Mouse (Mus musculus) kidney, postnatal 4 days (tissue): ENCODE data around the gene Sema6c.
"Not testable (repeated sequence)": the region's sequence is repeated elsewhere in the genome, so short reads cannot be mapped to it uniquely, and the experiment has no call there.

Experiments
- DNase-seq, 2 experiments: peaks; one replicate each; pipeline ENCODE4 v3.0.0; 2021; ENCODE audit warnings: mixed read lengths in 2 of 2

Sema6c gene

DNA sequence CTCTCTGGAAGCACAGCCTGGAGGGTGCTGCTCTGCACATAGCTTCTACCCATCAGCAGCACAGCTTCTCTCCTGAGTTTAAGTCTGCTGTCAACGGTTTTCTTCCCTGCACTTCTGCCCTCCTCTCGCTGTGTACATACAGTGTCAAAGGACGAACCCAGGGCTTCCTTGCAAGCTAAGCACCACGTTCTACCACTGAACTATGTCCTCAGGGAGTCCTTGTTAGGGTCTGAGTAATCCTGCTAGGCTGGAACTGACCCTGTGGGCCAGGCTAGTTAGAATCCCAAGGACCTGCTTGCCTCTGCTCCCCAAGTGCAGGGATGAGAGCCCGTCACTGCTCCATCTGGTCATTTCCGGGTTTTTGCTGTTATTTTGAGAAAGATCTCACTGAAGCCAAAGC, 26.6 kb downstream of the Sema6c start:
- no peak for DNase-seq

DNA sequence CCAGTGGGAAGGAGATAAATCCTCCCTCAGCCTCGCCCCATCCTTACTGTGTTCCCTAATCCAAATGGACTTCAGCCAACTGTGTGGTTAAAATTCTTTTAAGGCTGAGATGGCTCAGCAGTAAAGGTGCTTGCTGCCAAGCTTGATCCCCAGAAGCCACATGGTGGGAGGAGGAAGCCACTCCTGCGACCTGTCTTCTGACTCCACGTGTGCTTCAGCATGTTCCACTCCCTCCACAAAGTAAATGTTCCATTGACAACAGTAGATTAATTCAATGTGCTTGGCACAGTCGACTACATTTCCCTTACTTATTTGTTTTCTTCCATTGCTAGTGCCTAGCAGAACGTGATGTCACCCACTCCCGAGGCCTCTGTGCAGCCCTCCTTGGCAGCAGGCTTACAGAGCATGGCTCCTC, 34.5 kb downstream of the Sema6c start:
- DNase-seq, result no peak

DNA sequence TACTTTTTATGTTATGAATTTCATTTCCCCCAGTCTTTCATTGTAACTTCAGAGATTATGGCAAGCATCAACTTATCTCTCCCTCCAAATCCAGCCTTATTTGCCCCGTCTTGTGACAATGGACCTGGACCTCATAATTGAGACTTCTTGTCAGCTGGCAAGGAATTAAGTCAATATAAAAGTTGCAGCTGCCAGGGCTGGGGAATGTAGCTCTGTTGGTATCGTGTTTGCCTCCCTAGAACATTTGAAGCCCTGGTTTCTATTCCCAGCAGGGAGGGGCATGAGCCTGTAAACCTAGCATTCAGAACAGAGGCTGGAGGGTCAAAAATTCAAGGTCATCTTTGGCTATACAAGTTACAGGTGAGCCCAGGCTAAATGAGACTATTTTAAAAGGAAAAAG, 35.5 kb downstream of the Sema6c start:
- DNase-seq, result no peak

DNA sequence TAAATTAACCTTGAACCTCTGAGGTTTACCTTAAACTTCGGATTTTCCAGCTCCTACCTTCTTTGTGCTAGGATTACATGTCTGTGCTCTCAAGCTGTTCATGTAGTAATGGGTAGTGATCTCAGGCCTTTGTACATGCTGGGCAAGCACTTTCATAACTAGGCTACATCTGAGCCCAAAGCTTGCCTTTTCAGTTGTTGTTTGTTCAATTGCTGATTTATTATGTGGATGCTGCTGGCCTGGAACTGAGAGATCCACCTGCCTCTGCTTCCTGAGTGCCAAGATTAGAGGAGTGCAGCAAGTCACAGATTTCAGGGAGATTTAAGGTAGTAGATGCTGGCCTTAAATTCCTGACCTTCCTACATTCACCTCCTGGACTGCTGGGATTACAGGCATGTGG, 38.8 kb downstream of the Sema6c start:
- no peak for DNase-seq

DNA sequence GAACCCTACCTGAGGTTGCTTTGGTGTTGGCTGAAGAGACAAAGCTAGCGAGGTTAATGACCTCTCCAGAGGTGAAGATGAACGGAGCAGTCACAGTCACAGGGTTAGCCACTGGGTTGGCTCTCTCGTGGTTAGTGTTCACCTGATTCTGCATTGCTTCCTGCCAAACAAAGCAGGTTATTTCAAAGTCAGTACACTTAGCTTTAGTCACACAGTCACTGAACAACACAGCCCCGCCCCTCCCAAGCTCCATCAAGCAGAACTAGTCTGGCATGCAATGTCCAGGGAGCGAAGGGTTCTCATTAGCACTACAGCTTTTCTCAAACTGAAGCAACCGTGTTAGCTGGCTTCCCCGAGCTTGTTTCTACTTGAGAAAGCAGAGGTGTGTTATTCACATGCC, 39.9 kb downstream of the Sema6c start:
- peak; percentile 79 to 87 for DNase-seq

DNA sequence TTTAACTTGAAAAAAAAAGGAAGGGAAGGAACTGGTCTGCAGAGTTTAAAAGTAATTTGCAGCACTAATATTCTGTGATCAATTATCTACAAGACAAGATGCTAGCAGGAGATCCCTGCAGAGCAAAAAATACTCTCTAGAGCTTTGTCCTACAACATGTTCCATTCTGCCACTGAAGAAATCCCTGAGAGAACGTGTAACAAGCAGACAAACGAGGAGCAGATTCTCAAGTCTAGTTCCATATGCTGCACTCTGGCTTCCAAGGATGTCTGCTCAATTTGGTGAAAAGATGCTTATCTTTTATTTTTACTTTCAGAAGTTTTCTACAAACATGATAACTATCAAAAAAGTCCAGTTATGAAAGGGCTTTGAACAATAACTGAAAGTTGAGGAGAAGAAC, 40.3 kb downstream of the Sema6c start:
- no peak for DNase-seq

DNA sequence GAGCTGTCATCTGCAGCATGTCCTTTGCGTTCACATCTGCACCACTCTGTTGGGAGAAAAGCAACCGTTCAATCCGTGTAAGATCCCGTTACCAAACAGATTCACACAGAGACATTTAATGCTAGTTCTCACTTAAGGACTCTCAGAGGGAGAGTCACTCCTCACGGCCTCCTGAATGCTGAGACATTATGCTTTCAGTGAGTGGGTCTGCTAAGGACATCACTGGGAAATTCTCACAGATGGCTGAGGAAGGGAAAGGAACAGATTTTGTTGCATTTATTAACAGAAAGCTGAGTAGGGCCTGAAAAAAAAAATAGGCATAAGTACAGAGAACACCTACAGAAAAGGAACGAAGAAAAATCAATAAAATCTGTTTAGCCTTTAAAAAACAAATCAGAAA, 43.6 kb downstream of the Sema6c start:
- no peak for DNase-seq

DNA sequence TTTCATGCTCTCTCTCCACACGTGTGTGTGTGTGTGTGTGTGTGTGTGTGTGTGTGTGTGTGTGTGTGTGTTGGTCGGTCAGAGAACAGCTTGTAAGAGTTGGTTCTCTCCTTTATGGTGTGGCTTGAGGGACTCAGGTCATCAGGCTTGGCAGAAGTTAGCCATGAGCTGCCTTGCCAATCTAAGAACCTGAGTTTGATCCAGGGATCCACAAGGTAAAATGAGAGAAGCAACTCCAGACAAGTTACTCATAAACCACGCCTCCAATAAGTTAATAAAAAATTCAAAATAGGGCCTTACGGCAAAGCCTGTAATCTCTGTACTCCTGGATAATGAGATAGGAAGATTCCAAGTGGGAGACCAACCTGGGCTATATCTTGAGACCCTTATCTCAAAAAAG, 48.0 kb downstream of the Sema6c start:
- no peak for DNase-seq

DNA sequence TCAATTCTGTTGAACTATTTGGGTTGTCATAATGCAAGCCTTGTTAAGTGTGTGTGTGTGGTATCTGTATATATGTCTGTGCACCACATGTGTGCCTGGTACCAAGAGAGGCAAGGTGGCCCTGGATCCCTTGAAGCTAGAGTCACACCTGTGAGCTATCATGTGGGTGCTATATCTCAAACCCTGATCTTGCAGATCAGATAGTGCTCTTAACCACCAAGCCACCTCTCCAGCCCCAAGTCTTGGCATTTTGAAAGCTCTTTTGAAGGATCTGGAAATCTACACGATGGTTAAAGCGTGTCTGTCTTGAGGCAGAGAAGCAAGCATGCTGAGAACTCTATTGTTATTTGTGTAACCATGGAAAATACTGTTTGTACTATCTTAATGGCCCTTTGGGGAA, 50.3 kb downstream of the Sema6c start:
- no peak for DNase-seq

DNA sequence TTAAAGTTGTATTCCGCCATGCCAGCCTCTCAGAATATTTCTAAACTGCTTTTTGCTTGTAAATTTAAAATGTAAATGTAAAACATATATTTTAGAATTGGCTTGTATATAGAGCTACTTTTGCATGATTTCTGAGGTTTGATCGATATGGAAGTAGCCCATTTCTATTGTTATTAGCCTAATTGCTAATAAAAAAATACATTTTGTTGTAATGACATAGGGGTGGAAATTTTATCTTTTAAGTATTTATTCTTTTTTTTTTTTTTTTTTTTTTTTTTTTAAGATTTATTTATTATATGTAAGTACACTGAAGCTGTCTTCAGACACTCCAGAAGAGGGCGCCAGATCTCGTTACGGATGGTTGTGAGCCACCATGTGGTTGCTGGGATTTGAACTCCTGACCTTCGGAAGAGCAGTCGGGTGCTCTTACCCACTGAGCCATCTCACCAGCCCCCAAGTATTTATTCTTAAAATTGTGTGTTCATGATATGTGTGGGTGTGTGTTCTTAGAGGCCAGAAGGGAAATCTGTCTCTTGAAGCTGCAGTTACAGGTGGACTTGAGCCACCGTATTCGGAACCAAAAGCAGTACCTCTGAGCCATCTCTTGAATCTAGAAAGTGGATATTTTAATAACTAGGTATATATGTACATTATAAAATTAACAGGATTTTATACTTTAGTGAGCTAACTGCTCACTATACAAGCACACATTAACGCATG, 52.8 kb downstream of the Sema6c start:
- DNase-seq, result not testable (repeated sequence)

DNA sequence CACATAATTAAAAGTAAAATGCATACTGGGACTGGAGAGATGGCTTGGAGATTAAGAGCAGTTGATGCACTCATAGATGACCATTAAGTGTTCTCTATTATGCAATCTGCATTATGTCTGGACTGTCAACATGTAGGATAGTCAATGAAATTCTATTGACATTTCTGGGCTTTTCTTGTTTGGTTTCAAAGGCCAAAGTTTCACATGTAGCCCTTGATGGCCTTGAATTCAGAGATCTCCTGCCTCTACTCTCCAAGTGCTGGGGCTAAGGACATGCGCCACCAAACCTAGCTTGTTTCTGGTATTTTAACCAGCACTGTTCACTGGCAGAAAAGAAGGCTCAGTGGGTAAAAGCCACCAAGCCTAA, 53.3 kb downstream of the Sema6c start:
- DNase-seq, result no peak

DNA sequence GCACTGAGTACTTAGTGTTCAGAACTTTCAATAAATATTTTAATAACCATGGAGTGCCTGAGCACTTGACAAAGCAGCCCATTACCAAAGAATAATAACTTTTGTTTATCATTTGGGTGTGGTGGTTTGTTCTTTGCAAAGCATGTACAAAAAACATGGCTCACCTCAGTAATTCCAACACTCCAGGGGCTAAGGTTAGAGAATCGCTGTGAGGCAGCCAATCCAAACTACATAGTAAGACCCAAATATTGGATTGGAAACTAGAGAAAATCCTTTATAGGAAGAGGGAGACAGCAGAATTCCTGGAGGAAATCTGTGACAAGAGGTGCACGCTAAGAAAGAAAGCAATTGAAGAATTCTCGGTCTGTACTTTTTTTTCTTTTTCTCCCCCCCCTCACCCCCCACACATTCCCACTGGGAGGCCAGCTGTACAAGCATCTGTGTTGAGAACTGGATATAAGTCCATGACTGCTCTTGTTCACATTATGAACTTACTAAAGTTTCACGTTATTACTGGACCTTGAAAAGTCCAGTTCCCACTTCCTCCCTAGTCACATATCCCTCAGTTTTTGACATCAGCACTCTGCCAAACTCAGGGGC, 56.5 kb downstream of the Sema6c start:
- no peak for DNase-seq

DNA sequence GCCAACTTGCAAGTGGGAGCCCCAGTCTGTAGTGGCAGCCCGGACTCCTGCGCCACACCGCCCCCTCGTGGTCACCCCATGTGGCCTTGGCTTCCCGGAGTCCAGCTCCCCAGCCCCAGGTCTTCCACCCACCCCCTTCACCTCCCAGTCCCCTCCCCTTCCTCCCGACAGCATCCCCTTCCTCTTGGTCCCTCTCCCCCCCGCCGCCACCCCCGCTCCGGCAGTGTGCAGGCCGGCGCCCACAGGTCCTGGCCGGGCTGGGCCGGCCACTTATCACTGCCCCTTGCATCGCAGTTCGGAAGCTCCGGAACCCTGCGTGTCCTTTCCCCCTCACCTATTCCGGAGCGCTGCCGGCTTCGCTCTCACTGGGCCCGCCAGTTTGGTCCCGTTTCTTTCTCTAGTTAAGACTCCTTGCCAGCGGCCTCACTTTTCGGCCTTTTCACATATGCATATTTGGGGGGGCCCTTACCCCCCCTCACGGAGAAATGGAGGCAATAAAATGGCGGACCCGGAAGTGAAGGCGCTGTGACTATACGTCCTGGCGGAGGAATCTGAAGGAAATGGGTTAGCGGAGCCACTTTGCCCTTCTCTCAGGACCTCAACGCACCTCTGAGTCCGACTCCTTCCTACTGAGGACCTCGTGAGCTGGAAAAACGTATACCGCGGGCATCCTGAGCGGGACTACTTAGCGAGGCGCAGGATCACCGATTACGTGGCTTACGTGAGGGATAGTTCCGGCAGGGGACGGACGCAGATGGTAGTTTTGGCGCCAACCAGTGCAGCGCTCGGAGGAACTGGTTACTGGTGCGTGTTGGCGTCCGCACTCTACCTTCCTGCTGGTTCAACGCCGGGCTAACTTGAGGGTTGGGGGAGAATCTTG, 57.2 kb downstream of the Sema6c start, which contains the start of gene Gabpb2:
Gene Gabpb2, minus strand, starts transcription at position 662 of the 880 bp plus-strand sequence.
- peak; percentile 99 for DNase-seq

DNA sequence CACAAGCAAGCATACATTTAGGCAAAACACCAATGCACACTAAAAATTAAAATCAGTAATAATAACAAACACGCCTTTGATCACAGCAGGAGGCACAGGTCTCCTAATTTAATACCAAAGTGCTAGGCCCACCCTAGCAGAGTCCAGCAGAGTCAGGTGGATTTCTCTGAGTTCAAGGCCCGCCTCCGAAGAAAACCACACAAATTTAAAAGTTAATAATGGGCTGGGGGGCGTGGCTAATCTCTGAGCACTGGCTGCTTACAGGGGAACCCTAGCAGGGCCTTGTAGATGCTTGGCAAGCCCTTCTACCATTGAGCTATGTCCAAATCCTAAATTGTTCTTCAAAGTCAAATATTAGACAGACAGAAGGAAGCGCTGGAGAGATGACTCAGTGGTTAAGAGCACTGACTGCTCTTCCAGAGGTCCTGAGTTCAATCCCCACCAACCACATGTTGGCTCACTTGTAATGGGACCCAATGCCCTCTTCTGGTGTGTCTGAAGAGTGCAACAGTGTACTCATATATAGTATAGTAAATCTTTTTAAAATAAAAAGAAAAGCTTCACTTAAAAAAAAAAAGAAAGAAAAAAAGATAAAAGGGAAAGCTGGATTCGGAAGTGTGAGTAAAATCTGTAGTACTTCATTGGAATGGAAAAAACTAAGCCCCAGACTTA, 58.3 kb downstream of the Sema6c start:
- peak; percentile 32 to 39 for DNase-seq

DNA sequence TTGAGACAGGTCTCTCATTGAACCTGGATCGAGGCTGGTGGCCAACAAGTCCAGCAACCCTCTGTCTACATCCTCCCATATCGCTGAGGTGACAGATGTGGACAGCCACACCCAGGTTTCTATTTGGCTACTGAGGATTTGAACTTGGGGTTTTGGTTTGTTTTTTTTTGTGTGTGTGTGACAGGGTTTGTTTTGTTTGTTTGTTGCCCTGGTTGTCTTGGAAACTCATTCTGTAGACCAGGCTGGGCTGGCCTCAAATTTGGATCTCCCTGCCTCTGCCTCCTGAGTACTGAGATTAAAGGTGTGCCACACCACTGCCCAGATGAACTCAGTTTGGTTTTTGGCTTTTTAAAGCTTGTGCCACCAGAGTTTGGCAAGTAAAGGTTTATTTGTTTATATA, 62.8 kb downstream of the Sema6c start:
- DNase-seq, result no peak
